Mouse (Mus musculus) myocyte (in vitro differentiated cells): ENCODE results near the gene Hoxa4. TPM values are rescaled to one million over a fixed set of nuclear protein-coding genes. Genes with fewer than 3 reads are reported as not detected.
A peak's percentile ranks its signal among the peaks of the same experiment; 100 is the strongest.

Experiments
- H3K27me3 ChIP-seq: one replicate; pipeline ENCODE4 v1.6.1; 2011; ENCODE audit not compliant: control insufficient read depth, insufficient read depth, insufficient read length
- H3K36me3 ChIP-seq: one replicate; pipeline ENCODE4 v1.6.1; 2011; ENCODE audit not compliant: control insufficient read depth, insufficient read depth
- H3K4me2 ChIP-seq: one replicate; pipeline ENCODE4 v1.6.1; 2011; ENCODE audit warnings: low read depth, control low read depth
- H3K4me3 ChIP-seq: one replicate; pipeline ENCODE4 v1.5.1; 2011; ENCODE audit warnings: mild to moderate bottlenecking, control low read depth, moderate library complexity
- H3K79me2 ChIP-seq: one replicate; pipeline ENCODE4 v1.6.1; 2011; ENCODE audit not compliant: control insufficient read depth, insufficient read depth
- H3ac ChIP-seq: one replicate; pipeline ENCODE4 v1.6.1; 2011; ENCODE audit not compliant: control insufficient read depth, insufficient read length
- CEBPB ChIP-seq: IDR thresholded peaks from 2 replicates; pipeline ENCODE4 v1.6.1; 2011; ENCODE audit warnings: mild to moderate bottlenecking, moderate library complexity; ENCODE audit not compliant: poor library complexity, insufficient read depth, severe bottlenecking
- E2F4 ChIP-seq: IDR thresholded peaks from one replicate; pipeline ENCODE4 v1.6.1; 2011; ENCODE audit warnings: mild to moderate bottlenecking, control low read depth, moderate library complexity; ENCODE audit not compliant: insufficient read depth
- MAX ChIP-seq: IDR thresholded peaks from one replicate; pipeline ENCODE4 v1.6.1; 2011; ENCODE audit warnings: low read depth, mild to moderate bottlenecking, control low read depth
- MYOD1 ChIP-seq, 3 experiments: IDR thresholded peaks; one replicate each; pipeline ENCODE4 v1.6.1; 2011; ENCODE audit warnings: control low read depth in 2 of 3, low read depth in 2 of 3, mild to moderate bottlenecking in 2 of 3, moderate library complexity in 1 of 3; ENCODE audit not compliant: insufficient read length in 2 of 3, control insufficient read depth in 1 of 3
- MYOG ChIP-seq, 3 experiments: IDR thresholded peaks; one replicate each; pipeline ENCODE4 v1.6.1; 2011; ENCODE audit warnings: control low read depth in 2 of 3, low read depth in 2 of 3, mild to moderate bottlenecking in 2 of 3; ENCODE audit not compliant: insufficient read length in 2 of 3, control insufficient read depth in 1 of 3, insufficient read depth in 1 of 3
- POLR2A ChIP-seq: IDR thresholded peaks from one replicate; pipeline ENCODE4 v1.6.1; 2011; ENCODE audit warnings: low read depth, mild to moderate bottlenecking, control low read depth, moderate library complexity; ENCODE audit not compliant: insufficient read length
- POLR2AphosphoS2 ChIP-seq: IDR thresholded peaks from one replicate; pipeline ENCODE4 v1.6.1; 2011; ENCODE audit warnings: low read depth, control low read depth; ENCODE audit not compliant: insufficient read length
- REST ChIP-seq: IDR thresholded peaks from one replicate; pipeline ENCODE4 v1.6.1; 2011; ENCODE audit warnings: mild to moderate bottlenecking, control low read depth, moderate library complexity; ENCODE audit not compliant: insufficient read depth, insufficient read length
- SRF ChIP-seq: IDR thresholded peaks from one replicate; pipeline ENCODE4 v1.6.1; 2011; ENCODE audit warnings: low read depth; ENCODE audit not compliant: control insufficient read depth, insufficient read length
- TCF12 ChIP-seq: IDR thresholded peaks from one replicate; pipeline ENCODE4 v1.6.1; 2011; ENCODE audit warnings: mild to moderate bottlenecking, control low read depth; ENCODE audit not compliant: poor library complexity, insufficient read depth, severe bottlenecking
- TCF3 ChIP-seq: IDR thresholded peaks from one replicate; pipeline ENCODE4 v1.6.1; 2011; ENCODE audit warnings: low read depth, control low read depth; ENCODE audit not compliant: insufficient read length
- USF1 ChIP-seq: IDR thresholded peaks from one replicate; pipeline ENCODE4 v1.6.1; 2011; ENCODE audit warnings: low read depth, mild to moderate bottlenecking, control low read depth, moderate library complexity
- polyA plus RNA-seq: library from polyadenylated mRNA; unstranded; fragments of >200 nt; fragmentation: generic; extraction: Trizol; gene quantifications from one replicate; pipeline ENCODE4 v1.2.1, GENCODE M21; 2012; ENCODE audit warnings: missing spikeins

Hoxa4 gene
- polyA plus RNA-seq, 1 experiment, result 1.4 TPM

DNA sequence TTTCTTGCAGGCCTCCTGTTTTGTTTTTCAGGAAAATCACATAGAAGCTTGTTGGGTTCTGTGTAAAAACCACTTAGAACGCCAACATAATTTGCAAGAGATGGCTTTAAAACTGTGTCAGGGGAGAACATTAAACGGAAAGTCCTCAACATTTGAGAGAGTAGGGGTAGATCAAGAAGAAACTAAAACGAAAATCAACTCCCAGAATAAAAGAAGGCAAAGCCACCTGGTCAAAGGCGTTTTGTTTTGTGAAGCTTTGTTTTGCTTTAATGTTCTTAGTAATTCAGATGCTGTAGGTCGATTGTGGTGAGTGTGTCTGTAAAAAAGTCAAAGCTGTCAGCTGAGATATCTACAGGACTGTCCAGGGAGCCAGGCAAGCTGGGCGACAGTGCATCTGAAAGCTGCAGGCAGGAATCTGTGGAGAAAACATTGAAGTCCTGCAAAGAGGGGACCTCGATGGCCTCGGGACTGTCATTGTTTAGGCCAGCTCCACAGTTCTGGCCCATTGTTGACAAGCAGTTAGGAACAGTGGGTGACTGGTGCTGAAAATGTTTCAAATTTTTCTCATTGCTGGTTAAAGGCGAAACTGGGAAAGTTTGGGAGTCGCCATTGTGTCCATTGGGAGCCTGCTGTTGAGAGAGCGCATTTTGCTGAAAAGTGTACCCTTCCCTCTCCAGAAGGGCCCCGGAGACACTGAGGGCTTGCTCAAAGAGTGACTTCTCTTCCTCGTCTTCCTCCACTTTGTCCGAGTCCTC is 28.8 kb downstream of the Hoxa4 start:
- H3K27me3 ChIP-seq, result no peaks in the 10 kb centered on the region
- TF ChIP-seq POLR2AphosphoS2 (no peak), USF1 (no peak), POLR2A (no peak), TCF3 (no peak), CEBPB (no peak), E2F4 (no peak), TCF12 (no peak), MYOG (IDR thresholded peaks at IDR 0.05; ENCODE audit: control insufficient read depth in 1 of 3, insufficient read depth in 1 of 3, insufficient read length in 2 of 3, low read depth in 2 of 3) (no peak), MAX (no peak), MYOD1 (IDR thresholded peaks at IDR 0.05; ENCODE audit: control insufficient read depth in 1 of 3, insufficient read length in 2 of 3, low read depth in 2 of 3) (no peak), REST (no peak), SRF (no peak)
- H3ac ChIP-seq, result no peak overlapping the region
- H3K4me3 ChIP-seq, result no peak overlapping the region
- peaks cover 10% of the 10 kb centered on the region for H3K36me3 ChIP-seq
- no peak overlapping the region for H3K4me2 ChIP-seq
- H3K79me2 ChIP-seq, result peaks cover 16% of the 10 kb centered on the region

DNA sequence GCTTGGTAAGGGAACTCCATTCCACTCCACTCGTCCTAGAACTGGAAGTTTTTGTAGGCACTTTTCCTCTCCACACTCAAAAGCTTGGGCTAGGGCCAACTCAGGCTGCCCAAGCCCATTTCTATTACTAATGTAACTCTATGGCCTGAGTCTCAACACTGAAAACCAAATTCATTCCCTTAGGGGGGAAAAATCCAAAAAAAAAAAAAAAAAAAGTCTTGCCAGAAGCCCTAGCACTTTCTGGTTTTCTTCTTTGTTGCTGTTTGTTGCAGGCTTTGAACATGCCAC is 29.5 kb downstream of the Hoxa4 start:
- no peak overlapping the region for H3K4me2 ChIP-seq
- no peak for TF ChIP-seq E2F4
- no peak for TF ChIP-seq REST
- TF ChIP-seq SRF, result no peak
- TF ChIP-seq MAX, result no peak
- no peak for TF ChIP-seq TCF12
- TF ChIP-seq MYOG (IDR thresholded peaks at IDR 0.05; ENCODE audit: control insufficient read depth in 1 of 3, insufficient read depth in 1 of 3, insufficient read length in 2 of 3, low read depth in 2 of 3), result no peak
- no peak for TF ChIP-seq POLR2AphosphoS2
- no peak for TF ChIP-seq POLR2A
- TF ChIP-seq USF1, result no peak
- no peak for TF ChIP-seq CEBPB
- no peak for TF ChIP-seq TCF3
- TF ChIP-seq MYOD1 (IDR thresholded peaks at IDR 0.05; ENCODE audit: control insufficient read depth in 1 of 3, insufficient read length in 2 of 3, low read depth in 2 of 3), result no peak
- no peaks in the 10 kb centered on the region for H3K27me3 ChIP-seq
- no peak overlapping the region for H3ac ChIP-seq
- H3K79me2 ChIP-seq, result peaks cover 16% of the 10 kb centered on the region
- no peak overlapping the region for H3K4me3 ChIP-seq
- H3K36me3 ChIP-seq, result peaks cover 10% of the 10 kb centered on the region

DNA sequence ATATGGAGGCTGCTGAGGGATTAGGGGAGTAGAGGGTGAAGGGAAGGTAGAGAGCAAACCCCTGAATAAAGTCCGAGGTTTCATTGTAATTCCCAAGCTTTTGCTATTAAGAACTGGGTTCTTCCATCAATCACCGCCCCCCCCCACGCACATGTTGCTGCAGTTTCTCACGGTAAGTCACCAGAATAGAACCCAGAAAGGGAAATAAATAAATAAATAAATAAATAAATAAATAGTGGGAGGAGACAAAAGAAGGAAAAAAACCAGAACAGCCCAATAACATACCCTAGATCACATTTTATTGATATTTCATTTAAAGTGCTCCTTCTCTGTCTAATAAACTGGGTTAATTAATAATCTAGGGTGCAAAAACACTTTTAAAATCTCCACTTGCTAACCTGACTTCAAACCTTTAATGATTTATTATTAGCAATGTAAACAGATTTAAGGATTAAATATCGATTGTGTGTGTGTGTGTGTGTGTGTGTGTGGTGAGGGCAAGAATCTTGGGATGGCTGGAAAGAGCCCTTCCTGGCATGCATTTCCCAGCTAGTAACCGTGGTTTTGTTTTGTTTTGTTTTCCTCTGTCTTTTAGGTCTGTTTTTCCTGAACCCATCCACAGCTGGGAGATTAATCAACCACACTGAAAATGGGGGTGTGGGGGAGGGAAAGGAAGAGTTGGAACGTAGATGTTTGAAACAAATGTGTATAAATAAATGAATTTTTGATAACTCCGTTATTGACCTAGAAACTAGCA is 30.0 kb downstream of the Hoxa4 start:
- Histone ChIP-seq H3K27me3 (no peaks in the 10 kb centered on the region), H3K36me3 (peaks cover 10% of the 10 kb centered on the region), H3K4me3 (peak overlapping the region; percentile 86), H3ac (no peak overlapping the region), H3K4me2 (peak overlapping the region; percentile 98), H3K79me2 (peaks cover 16% of the 10 kb centered on the region)
- no peak for TF ChIP-seq TCF3
- TF ChIP-seq POLR2A, result no peak
- TF ChIP-seq MYOD1 (IDR thresholded peaks at IDR 0.05; ENCODE audit: control insufficient read depth in 1 of 3, insufficient read length in 2 of 3, low read depth in 2 of 3), result no peak
- TF ChIP-seq E2F4, result no peak
- no peak for TF ChIP-seq POLR2AphosphoS2
- TF ChIP-seq MYOG (IDR thresholded peaks at IDR 0.05; ENCODE audit: control insufficient read depth in 1 of 3, insufficient read depth in 1 of 3, insufficient read length in 2 of 3, low read depth in 2 of 3), result no peak
- TF ChIP-seq SRF, result no peak
- no peak for TF ChIP-seq USF1
- TF ChIP-seq REST, result no peak
- no peak for TF ChIP-seq CEBPB
- no peak for TF ChIP-seq TCF12
- TF ChIP-seq MAX, result no peak

DNA sequence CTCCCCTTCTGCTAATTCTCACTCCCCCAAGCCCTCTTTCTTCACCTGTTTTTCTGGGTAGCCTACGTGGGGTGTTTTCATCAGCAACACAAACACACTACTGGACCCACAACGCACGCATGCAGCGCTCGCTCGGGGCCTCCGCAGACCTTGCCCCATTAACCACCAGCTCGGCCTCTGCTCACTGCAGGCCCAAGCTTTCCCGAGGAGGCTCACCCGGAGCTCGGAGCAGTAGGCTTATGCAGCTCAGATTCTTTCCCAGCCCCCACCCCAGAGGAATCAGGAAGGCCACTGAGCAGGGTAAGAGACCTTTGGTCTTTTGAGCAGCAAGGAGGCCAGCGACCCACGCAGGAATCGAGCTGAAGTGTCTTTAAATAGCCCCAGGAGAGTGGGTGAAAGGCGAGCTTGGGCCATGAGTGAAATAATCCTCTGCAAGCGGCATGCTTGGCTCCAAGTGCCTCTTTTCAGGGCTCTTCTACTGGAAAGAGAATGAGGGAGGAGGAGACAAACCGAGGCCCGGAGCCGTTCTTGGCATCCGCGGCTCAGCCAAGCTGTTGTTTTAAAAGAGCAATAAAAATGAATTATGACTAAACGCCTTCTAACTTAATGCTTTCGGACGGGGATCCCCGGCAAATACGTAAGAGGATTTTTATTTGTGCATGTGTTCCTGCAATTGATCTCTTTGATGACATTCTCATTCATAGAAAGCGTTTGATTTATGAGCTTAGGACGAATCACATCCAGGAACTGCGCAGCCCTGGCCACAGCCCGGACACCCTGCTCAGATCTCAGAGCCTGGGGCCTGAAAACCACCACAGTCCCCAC is 30.8 kb downstream of the Hoxa4 start:
- 0 out of 2 replicates have a peak, but pooled peaks have one; percentile 3 for TF ChIP-seq CEBPB
- TF ChIP-seq MYOD1 (IDR thresholded peaks at IDR 0.05; ENCODE audit: control insufficient read depth in 1 of 3, insufficient read length in 2 of 3, low read depth in 2 of 3), result no peak
- TF ChIP-seq MYOG (IDR thresholded peaks at IDR 0.05; ENCODE audit: control insufficient read depth in 1 of 3, insufficient read depth in 1 of 3, insufficient read length in 2 of 3, low read depth in 2 of 3), result no peak
- TF ChIP-seq POLR2AphosphoS2, result no peak
- no peak for TF ChIP-seq REST
- no peak for TF ChIP-seq TCF3
- no peak for TF ChIP-seq POLR2A
- peak overlapping the region; percentile 86 for H3K4me3 ChIP-seq
- peak overlapping the region; percentile 56 for H3ac ChIP-seq
- peaks cover 10% of the 10 kb centered on the region for H3K36me3 ChIP-seq
- no peaks in the 10 kb centered on the region for H3K27me3 ChIP-seq
- H3K79me2 ChIP-seq, result peaks cover 16% of the 10 kb centered on the region
- peak overlapping the region; percentile 98 for H3K4me2 ChIP-seq
